Mouse (Mus musculus): Measurements from ENCODE around the gene Tenm4.

Tenm4 gene

GRCm38 (mm10) chr7:96242328-96243185, 71.5 kb downstream of the Tenm4 start:
- DNase-seq (ENCODE audit: low spot score in 2 of 2) = no peak

- no peak for DNase-seq (ENCODE audit: low spot score in 2 of 2)
Measured at GRCm38 (mm10) chr7:96244796-96245195, 73.8 kb downstream of the Tenm4 start.

- DNase-seq (ENCODE audit: low spot score in 2 of 2) = no peak
Measured at GRCm38 (mm10) chr7:96259630-96260029, 88.6 kb downstream of the Tenm4 start.

GRCm38 (mm10) chr7:96262182-96262581, 91.1 kb downstream of the Tenm4 start:
- no peak for DNase-seq (ENCODE audit: low spot score in 2 of 2)

- no peak for DNase-seq (ENCODE audit: low spot score in 2 of 2)
Measured at GRCm38 (mm10) chr7:96265941-96266340, 94.9 kb downstream of the Tenm4 start.

DNA sequence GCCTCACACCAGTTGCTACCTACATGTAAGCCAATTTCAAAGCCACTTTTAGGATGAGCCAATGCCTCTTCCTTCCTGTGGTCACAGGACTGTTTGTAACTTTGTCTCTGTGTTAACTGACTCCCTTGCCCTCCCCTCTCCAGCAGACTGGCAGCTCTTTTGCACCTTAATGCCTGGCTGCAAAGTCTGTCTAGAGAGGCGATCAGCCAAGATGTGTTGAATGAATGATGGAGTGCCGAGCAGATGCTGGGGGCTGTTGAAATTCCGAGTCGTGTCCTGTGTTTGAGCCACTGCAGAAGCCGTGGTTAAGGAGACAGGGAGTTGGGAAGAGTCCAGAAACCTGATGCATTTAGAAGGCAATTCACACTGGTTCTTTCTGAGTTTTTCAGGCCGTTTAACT, 96.2 kb downstream of the Tenm4 start:
- no peak for DNase-seq (ENCODE audit: low spot score in 2 of 2)

DNA sequence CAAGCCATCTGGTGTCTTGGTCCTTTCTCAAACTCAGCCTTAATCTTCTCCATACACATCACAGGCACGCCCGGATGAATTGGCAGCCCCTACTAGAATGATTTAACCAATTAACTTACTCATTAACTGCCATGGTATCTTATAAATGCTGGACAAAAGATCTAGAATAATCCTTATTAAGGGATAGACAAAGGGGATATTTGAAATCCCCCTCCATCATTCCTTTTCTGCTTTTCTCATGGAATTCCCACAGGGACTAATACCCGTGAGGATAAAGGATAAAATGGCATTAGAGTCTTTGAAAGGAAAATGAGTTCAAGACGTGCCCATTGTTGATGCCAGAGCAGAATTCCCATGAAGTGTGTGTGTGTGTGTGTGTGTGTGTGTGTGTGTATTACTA, 99.6 kb downstream of the Tenm4 start:
- no peak for DNase-seq (ENCODE audit: low spot score in 2 of 2)

DNA sequence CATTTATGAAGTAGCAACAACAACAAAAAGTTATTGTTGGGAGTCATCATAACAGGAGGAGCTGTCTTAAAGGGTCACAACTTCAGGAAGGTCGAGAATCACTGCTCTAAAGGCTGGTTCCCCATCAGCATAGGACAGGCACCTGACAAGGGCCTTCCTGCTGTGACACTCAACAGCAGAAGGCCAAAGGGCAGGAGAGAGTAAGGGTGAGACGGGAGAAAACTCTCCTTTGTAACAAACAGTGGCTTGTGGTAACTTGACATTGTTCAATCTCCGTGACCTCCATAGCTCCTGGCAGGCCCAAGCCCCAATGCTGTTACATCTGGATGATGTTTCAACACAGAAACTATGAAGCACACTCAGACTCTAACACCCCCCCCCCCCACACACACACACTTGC, 101.0 kb downstream of the Tenm4 start:
- no peak for DNase-seq (ENCODE audit: low spot score in 2 of 2)

GRCm38 (mm10) chr7:96274486-96274885, 103.4 kb downstream of the Tenm4 start:
- DNase-seq (ENCODE audit: low spot score in 2 of 2) = no peak

GRCm38 (mm10) chr7:96277550-96277949, 106.5 kb downstream of the Tenm4 start:
- no peak for DNase-seq (ENCODE audit: low spot score in 2 of 2)

DNA sequence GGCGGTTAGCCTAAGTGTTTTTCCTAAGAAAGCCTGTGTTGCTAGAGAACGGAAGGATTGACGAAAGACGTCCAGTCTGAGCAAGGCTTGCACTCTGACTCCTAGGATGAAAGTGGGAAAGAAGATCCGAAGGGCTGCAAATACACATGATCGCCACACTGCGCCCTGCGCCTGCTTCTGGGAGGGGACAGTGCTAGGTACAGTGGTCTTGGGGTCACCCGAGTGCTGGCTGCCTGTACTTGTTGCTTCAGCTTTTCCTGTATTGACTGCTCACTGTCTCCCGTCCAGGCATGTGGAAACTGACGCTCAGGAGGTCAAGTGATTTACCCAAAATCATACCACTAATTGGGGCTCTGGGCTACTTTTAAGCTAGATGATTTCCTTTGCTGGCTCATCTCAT, 107.3 kb downstream of the Tenm4 start:
- DNase-seq (ENCODE audit: low spot score in 2 of 2) = no peak

- no peak for DNase-seq (ENCODE audit: low spot score in 2 of 2)
Measured at GRCm38 (mm10) chr7:96280795-96281194, 109.7 kb downstream of the Tenm4 start.

DNA sequence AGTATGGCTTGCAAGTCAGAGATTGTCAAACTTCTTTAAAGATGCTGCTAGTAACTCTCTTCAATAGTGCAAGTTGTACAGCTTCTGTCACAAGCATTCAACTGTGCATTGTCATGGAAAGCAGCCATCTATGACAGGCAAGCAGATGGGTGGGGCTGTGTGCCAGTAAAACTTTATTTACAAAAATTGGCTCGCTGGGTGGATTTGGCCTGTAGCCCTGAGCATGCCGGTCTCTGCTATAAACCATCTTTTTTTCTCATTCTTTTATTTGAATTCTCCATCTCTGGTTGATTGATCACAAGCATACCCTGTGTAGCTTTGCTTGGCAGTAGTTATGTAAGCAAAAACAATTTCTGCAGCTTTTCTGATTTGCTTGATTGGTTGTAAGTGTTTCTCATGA, 119.5 kb downstream of the Tenm4 start:
- peak in 1 of 2 experiments; percentile 70 for DNase-seq (ENCODE audit: low spot score in 2 of 2)

GRCm38 (mm10) chr7:96295959-96296358, 124.9 kb downstream of the Tenm4 start:
- DNase-seq (ENCODE audit: low spot score in 2 of 2) = no peak

- DNase-seq (ENCODE audit: low spot score in 2 of 2) = no peak
Measured at GRCm38 (mm10) chr7:96300826-96301397, 129.9 kb downstream of the Tenm4 start.

- DNase-seq (ENCODE audit: low spot score in 2 of 2) = no peak
Measured at GRCm38 (mm10) chr7:96301813-96302212, 130.8 kb downstream of the Tenm4 start.

- DNase-seq (ENCODE audit: low spot score in 2 of 2) = no peak
Measured at GRCm38 (mm10) chr7:96303963-96304362, 132.9 kb downstream of the Tenm4 start.

DNA sequence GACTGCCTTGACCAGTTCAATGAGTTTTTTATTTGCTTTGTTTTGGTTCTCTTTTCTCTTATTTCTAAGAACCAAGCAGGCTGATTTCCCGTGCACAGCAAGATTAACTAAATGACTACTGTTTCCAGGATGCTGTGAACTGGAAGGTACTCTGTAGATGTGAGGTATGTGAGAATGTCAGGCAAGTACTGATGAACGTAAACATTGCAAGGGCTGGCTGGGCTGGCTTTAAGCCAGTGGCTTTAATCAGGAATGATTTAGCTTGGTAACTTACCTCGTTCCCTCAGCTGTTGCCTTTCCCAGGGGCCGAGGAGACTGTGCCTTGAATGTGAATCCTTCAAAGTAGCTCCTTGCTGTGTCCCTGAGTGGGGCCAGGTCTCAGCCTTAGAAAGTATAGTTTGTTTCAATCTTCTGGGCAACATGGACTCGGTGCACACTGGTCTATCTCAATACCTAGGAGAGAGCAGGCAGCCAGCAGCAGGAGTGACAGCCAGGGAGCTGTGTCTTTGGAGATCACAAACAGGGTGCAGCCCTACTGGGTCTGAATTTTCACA, 134.4 kb downstream of the Tenm4 start:
- no peak for DNase-seq (ENCODE audit: low spot score in 2 of 2)

- no peak for DNase-seq (ENCODE audit: low spot score in 2 of 2)
Measured at GRCm38 (mm10) chr7:96308106-96308505, 137.1 kb downstream of the Tenm4 start.

- no peak for DNase-seq (ENCODE audit: low spot score in 2 of 2)
Measured at GRCm38 (mm10) chr7:96329343-96329742, 158.3 kb downstream of the Tenm4 start.

DNA sequence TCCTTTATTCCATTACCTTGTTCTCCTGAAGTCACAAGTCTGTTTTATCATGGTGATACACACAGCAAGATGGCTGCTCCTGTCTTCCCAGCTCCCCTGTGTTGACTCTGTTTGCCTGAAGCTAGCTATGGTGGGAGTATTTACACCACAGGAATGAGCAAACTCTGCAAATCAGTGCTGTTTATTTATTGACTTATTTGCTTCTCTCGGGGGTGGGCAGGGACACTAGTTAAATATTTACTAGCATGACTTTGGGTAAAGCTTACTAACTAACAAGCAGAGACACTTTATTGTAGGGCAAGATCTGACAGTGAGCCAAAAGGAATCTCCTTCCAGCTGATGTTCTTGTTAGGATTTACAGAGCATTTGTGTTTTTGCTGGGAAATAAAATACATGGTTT, 160.1 kb downstream of the Tenm4 start:
- no peak for DNase-seq (ENCODE audit: low spot score in 2 of 2)

DNA sequence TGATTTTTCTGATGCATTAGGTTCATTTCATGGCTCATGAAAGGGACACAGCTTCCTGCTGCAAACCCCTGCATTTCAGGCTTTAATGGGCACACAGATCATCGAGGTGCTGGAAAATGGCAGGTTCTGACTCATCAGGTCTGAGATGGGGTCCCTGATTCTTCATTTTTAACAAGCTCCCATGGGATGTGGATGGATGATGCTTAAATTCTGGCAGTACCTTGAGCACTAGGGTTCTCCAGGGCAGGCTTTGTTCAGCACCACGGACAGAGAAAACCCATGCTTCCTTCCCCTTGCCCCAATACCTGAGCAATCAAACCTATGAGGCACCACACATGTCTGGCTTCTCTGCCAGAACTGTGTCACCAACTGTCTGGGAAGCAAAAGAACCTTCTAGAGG, 163.3 kb downstream of the Tenm4 start:
- no peak for DNase-seq (ENCODE audit: low spot score in 2 of 2)

GRCm38 (mm10) chr7:96336376-96336775, 165.3 kb downstream of the Tenm4 start:
- DNase-seq (ENCODE audit: low spot score in 2 of 2) = no peak
